36 mouse cellular contexts compared by ENCODE assay signal in the genomic region with DNA sequence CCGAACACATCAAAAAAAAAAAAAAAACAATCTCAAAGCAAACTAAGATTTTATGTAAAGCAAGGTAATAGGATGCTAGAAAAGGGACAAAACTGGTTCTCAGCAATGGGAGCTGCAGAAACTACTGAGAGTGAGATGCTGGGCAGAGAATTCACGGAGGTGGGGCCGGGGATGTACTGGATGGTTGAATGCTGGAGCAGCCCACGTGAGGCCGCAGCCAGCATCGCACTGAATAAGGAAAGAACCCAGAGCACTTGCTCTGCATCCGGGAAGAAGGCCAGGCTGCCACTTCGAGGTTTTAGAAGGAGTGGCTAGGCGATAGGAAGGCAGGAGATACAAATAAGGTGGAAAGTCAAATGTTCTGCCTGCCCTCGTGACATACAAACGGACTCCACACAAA. TPM values are rescaled to one million over a fixed set of nuclear protein-coding genes. Genes with fewer than 3 reads are reported as not detected.
DNase-seq lines count a peak whose midpoint lies in the region.
"Had no signal": no experiment of that assay in that cellular context is flagged by ENCODE, and none has a peak within 500 bp of the region (broad histone marks: within the 10 kb centered on the region; RNA-seq: fewer than 3 reads in every experiment).

No protein-coding gene starts in this region.

- peak; percentile 8 to 40 for DNase-seq in frontal cortex, adult 2 months (ENCODE audit: extremely low spot score in 1 of 2, low spot score in 1 of 2)
- DNase-seq in frontal cortex, postnatal 14 days (ENCODE audit: low spot score in 2 of 2) = no peak
- DNase-seq in left cerebral cortex, postnatal 25 days (ENCODE audit: low spot score in 2 of 2) = peak; percentile 9 to 78
- DNase-seq in left cerebral cortex, postnatal 10 days (ENCODE audit: extremely low spot score in 1 of 2, low spot score in 2 of 2) = no peak
- peak; percentile 36 for DNase-seq in brain, adult 2 months (ENCODE audit: low read depth, low spot score)
- DNase-seq in right cerebral cortex, postnatal 36 days (ENCODE audit: low spot score in 2 of 2) = peak; percentile 7 to 48
- no peak for DNase-seq in thymus, adult 18-20 months
- DNase-seq: adrenal gland, adult 2 months; adrenal gland, postnatal 36 days; cerebellum, adult 8-10 months; cerebellum, postnatal 25 days; forebrain, postnatal 0 days; gastrocnemius, postnatal 10 days; heart, postnatal 10 days; kidney, adult 11 months; kidney, postnatal 14 days; lung, adult 18-20 months; midbrain, embryonic 14.5 days; retina, postnatal 1 day; thymus, postnatal 25 days had no signal

- intact Hi-C loops in left cerebral cortex, postnatal 25 days (cut with DNase I) = no loop called here
- intact Hi-C loops in left cerebral cortex, postnatal 10 days (cut with DNase I) = no loop called here

RNA-seq across cellular contexts. Expression of a gene that starts 18.6 kb away (rescaled TPM):
- polyA plus RNA-seq in frontal cortex, adult 2 months (2012; rRNA removed) = not detected in 2 replicates
- not detected for total RNA-seq in left cerebral cortex, postnatal 25 days (2021)
- not detected for total RNA-seq in left cerebral cortex, postnatal 10 days (2021)
- total RNA-seq: adrenal gland, adult 2 months; adrenal gland, postnatal 36 days; forebrain, postnatal 0 days; gastrocnemius, postnatal 10 days; heart, postnatal 10 days; hematopoietic stem cell, adult 5-6 weeks; layer of hippocampus, postnatal 14 days; megakaryocyte-erythroid progenitor cell, adult 5-6 weeks had no signal
- polyA plus RNA-seq: adrenal gland, adult 2 months; embryonic facial prominence, embryonic 10.5 days; embryonic facial prominence, embryonic 15.5 days; forebrain, embryonic 12.5 days; forebrain, postnatal 0 days; G1E; gonadal fat pad, adult 2 months; heart, embryonic 13.5 days; hindbrain, embryonic 15.5 days; inflammation-experienced regulatory T-cells, adult 6 months; kidney, embryonic 14.5 days; limb, embryonic 14.5 days; lung, postnatal 0 days; macrophage; midbrain, embryonic 14.5 days; stomach, embryonic 15.5 days had no signal

RNA-seq across cellular contexts. Expression of a gene that starts 49.0 kb away (rescaled TPM):
- 29.8 and 34.6 TPM in 2 replicates for polyA plus RNA-seq in frontal cortex, adult 2 months (2012; rRNA removed)
- 10 to 100 TPM; 24.6 to 34.3 TPM for total RNA-seq in left cerebral cortex, postnatal 25 days (2021)
- total RNA-seq in left cerebral cortex, postnatal 10 days (2021) = 10 to 100 TPM; 12.3 to 12.7 TPM
- total RNA-seq: G1E; megakaryocyte-erythroid progenitor cell, adult 5-6 weeks had no signal
- polyA plus RNA-seq: G1E had no signal

Comparison
In these comparisons a context has a peak if more than half of its experiments do, and no peak if none do; other contexts are left out.
1. DNase-seq: peak in frontal cortex, adult 2 months (2 of 2), left cerebral cortex, postnatal 25 days (2 of 2), brain, adult 2 months (single experiment) and right cerebral cortex, postnatal 36 days (2 of 2); none in frontal cortex, postnatal 14 days (0 of 2), left cerebral cortex, postnatal 10 days (0 of 2) and thymus, adult 18-20 months (0 of 2).